Comparison of ENCODE assay signal across 7 mouse cellular contexts in the genomic region with DNA sequence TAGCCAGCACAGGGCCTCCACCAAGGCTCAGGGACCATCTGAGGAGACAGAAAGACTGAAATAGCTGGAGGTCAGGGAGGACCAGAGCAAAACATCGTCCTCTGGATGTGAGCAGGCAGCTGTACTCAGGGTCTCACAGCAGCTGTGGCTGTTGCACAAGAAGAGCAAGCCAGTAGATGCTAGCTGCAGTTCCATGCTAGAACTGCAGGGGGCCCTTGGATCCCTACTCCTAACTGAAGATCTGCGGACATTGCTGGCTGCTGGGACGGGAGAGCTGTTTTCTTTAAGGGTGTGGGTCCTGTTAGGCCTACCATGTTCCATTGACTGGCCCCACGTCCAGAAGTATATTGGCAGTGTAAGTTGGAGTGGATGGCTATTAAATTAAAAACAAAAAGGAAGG.
DNase-seq lines count a peak whose midpoint lies in the region; ATAC-seq and TF ChIP-seq lines count a peak whose summit lies in the region.

No protein-coding gene starts in this region.

- H3K36me3 ChIP-seq in liver, embryonic 12.5 days: no peaks in the 10 kb centered on the region
- no peaks in the 10 kb centered on the region for H3K36me3 ChIP-seq in liver, embryonic 11.5 days (ENCODE audit: control insufficient read depth, insufficient read depth, low read length)
- H3K36me3 ChIP-seq in small intestine, adult 2 months (ENCODE audit: control insufficient read depth, insufficient read depth, low read length): no peaks in the 10 kb centered on the region

- peak; percentile 71; the same call in 1 of the 2 replicates for TF ChIP-seq CTCF in small intestine, adult 2 months (IDR thresholded peaks at IDR 0.05; ENCODE audit: extremely low read depth, insufficient read length, insufficient replicate concordance, low read depth, low read length)

- 39% methylated on average over 4 of the region's 4 CpGs for WGBS in liver, embryonic 12.5 days (ENCODE audit: insufficient replicate concordance)
- 65% methylated on average over 4 of the region's 4 CpGs for WGBS in liver, embryonic 11.5 days
- 59% methylated on average over 4 of the region's 4 CpGs for WGBS in small intestine, adult 2 months

- H3K9me3 ChIP-seq in liver, embryonic 12.5 days (replicated peaks): no peaks in the 10 kb centered on the region
- H3K9me3 ChIP-seq in liver, embryonic 11.5 days (ENCODE audit: control insufficient read depth, low read length): no peaks in the 10 kb centered on the region

- H3K9ac ChIP-seq in liver, embryonic 12.5 days: no peak overlapping the region
- no peak overlapping the region for H3K9ac ChIP-seq in liver, embryonic 11.5 days (ENCODE audit: low read depth, low read length)

- DNase-seq in liver: peak; percentile 56
- DNase-seq in adrenal gland, adult 8-10 months: peak; percentile 31
- DNase-seq in gastrocnemius, postnatal 10 days: peak; percentile 49
- DNase-seq in liver, embryonic 11.5 days (ENCODE audit: low spot score): peak; percentile 47

- no peak overlapping the region for H3K4me3 ChIP-seq in liver, embryonic 12.5 days
- no peak overlapping the region for H3K4me3 ChIP-seq in liver, embryonic 11.5 days (ENCODE audit: low read depth, low read length)
- H3K4me3 ChIP-seq in small intestine, adult 2 months (ENCODE audit: low read depth, low read length): no peak overlapping the region

- TF ChIP-seq POLR2A in small intestine, adult 2 months (IDR thresholded peaks at IDR 0.05; ENCODE audit: low read depth, low read length): no peak

- no peak overlapping the region for H3K27ac ChIP-seq in liver, embryonic 12.5 days
- no peak overlapping the region for H3K27ac ChIP-seq in liver, embryonic 11.5 days (ENCODE audit: low read depth, low read length)
- H3K27ac ChIP-seq in small intestine, adult 2 months (ENCODE audit: insufficient read depth, low read depth, low read length): no peak overlapping the region

- no peak; the same call in 1 of the 2 replicates for ATAC-seq in liver, embryonic 12.5 days
- ATAC-seq in liver, embryonic 11.5 days (replicated peaks; ENCODE audit: low FRiP score): peak; percentile 35
- no peak for ATAC-seq in activated CD4-positive, CD25-positive, alpha-beta regulatory T cell, adult 4 months

- peaks cover 9% of the 10 kb centered on the region; the same call in 1 of the 2 replicates for H3K4me1 ChIP-seq in liver, embryonic 12.5 days
- H3K4me1 ChIP-seq in liver, embryonic 11.5 days (replicated peaks; ENCODE audit: control insufficient read depth, insufficient read depth, low read length): no peaks in the 10 kb centered on the region; the same call in 1 of the 2 replicates
- peaks cover 8% of the 10 kb centered on the region; the same call in 1 of the 2 replicates for H3K4me1 ChIP-seq in small intestine, adult 2 months (ENCODE audit: control insufficient read depth, insufficient read depth, insufficient read length, low read length)

- no peak overlapping the region for H3K4me2 ChIP-seq in liver, embryonic 12.5 days
- no peak overlapping the region for H3K4me2 ChIP-seq in liver, embryonic 11.5 days

- no peaks in the 10 kb centered on the region for H3K27me3 ChIP-seq in liver, embryonic 12.5 days (replicated peaks)
- H3K27me3 ChIP-seq in liver, embryonic 11.5 days (replicated peaks; ENCODE audit: control insufficient read depth, insufficient read depth, low read length): no peaks in the 10 kb centered on the region
- no peaks in the 10 kb centered on the region for H3K27me3 ChIP-seq in small intestine, adult 2 months (ENCODE audit: control insufficient read depth, insufficient read depth, low read length)
